Comparison of ENCODE assay signal across 25 mouse cellular contexts in the genomic region with DNA sequence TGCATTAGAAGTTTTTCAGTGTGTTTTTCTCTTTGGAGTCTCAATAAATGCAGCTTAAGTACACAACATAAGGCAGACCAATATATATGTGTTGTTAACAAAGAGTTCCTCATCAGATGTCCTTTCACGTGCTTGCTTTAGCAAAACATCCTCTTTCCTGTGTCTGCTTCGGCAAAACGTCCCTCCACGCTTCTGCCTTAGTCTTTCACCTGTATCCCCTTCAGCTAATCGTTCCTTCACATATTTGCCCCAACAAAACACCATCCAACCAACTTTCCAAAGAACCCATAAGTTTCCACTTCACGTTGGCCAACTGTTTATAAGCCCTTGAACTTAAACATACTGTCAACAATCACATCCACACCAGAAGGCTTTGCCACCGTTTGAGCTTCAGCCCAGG. TPM values are rescaled to one million over a fixed set of nuclear protein-coding genes. Genes with fewer than 3 reads are reported as not detected.
DNase-seq lines count a peak whose midpoint lies in the region; ATAC-seq and TF ChIP-seq lines count a peak whose summit lies in the region.
"Had no signal": no experiment of that assay in that cellular context is flagged by ENCODE, and none has a peak within 500 bp of the region (broad histone marks: within the 10 kb centered on the region; RNA-seq: fewer than 3 reads in every experiment).

No protein-coding gene starts in this region.

- H3K27me3 ChIP-seq in intestine, postnatal 0 days (replicated peaks; ENCODE audit: control insufficient read depth, insufficient read depth, low read length), result no peaks in the 10 kb centered on the region
- H3K27me3 ChIP-seq in cerebellum, adult 2 months (ENCODE audit: control insufficient read depth, insufficient read depth, low read length), result no peaks in the 10 kb centered on the region
- H3K27me3 ChIP-seq: CH12.LX; embryonic facial prominence, embryonic 15.5 days; heart, embryonic 15.5 days; Patski had no signal

- ATAC-seq in intestine, postnatal 0 days, result no peak
- ATAC-seq: forebrain, embryonic 14.5 days; hindbrain, embryonic 16.5 days; Patski had no signal

- no peak overlapping the region for H3K9ac ChIP-seq in intestine, postnatal 0 days (ENCODE audit: low read depth, low read length)
- H3K9ac ChIP-seq: embryonic facial prominence, embryonic 12.5 days; embryonic facial prominence, embryonic 15.5 days; heart, embryonic 12.5 days; heart, embryonic 15.5 days; hindbrain, embryonic 13.5 days had no signal

- peaks cover 10% of the 10 kb centered on the region; the same call in 1 of the 2 replicates for H3K4me1 ChIP-seq in intestine, postnatal 0 days (replicated peaks; ENCODE audit: control insufficient read depth, insufficient read depth, low read length)
- H3K4me1 ChIP-seq in cerebellum, adult 2 months (ENCODE audit: control insufficient read depth, insufficient read depth, low read length), result no peaks in the 10 kb centered on the region

- H3K27ac ChIP-seq in intestine, postnatal 0 days (ENCODE audit: low read depth, low read length), result no peak overlapping the region
- no peak overlapping the region for H3K27ac ChIP-seq in cerebellum, adult 2 months (ENCODE audit: insufficient read depth, low read length)
- H3K27ac ChIP-seq: embryonic facial prominence, embryonic 12.5 days; embryonic facial prominence, embryonic 15.5 days; heart, embryonic 15.5 days; hindbrain, embryonic 10.5 days; hindbrain, embryonic 13.5 days had no signal

- H3K9me3 ChIP-seq in intestine, postnatal 0 days (ENCODE audit: control insufficient read depth), result no peaks in the 10 kb centered on the region
- H3K9me3 ChIP-seq: embryonic facial prominence, embryonic 12.5 days; embryonic facial prominence, embryonic 15.5 days; G1E; heart, embryonic 12.5 days; heart, embryonic 15.5 days; hindbrain, embryonic 10.5 days; hindbrain, embryonic 13.5 days had no signal

- WGBS in intestine, postnatal 0 days, result 68% methylated on average over 7 of the region's 7 CpGs
- 81% methylated on average over 7 of the region's 7 CpGs for WGBS in cerebellum, adult 2 months

- no peak overlapping the region for H3K4me3 ChIP-seq in intestine, postnatal 0 days (ENCODE audit: low read depth, low read length)
- no peak overlapping the region for H3K4me3 ChIP-seq in cerebellum, adult 2 months (replicated peaks; ENCODE audit: insufficient read depth, low read depth, low read length)
- H3K4me3 ChIP-seq: embryonic facial prominence, embryonic 12.5 days; embryonic facial prominence, embryonic 15.5 days; heart, embryonic 12.5 days; heart, embryonic 15.5 days; hindbrain, embryonic 10.5 days; hindbrain, embryonic 13.5 days had no signal

- TF ChIP-seq CTCF in intestine, postnatal 0 days (IDR thresholded peaks at IDR 0.05; ENCODE audit: low read depth), result no peak
- TF ChIP-seq CTCF in cerebellum, adult 2 months (IDR thresholded peaks at IDR 0.05; ENCODE audit: borderline replicate concordance, insufficient read depth, low read depth, low read length), result no peak

- no peak for TF ChIP-seq POLR2A in cerebellum, adult 2 months (IDR thresholded peaks at IDR 0.05; ENCODE audit: borderline replicate concordance, insufficient read depth, low read length)

- H3K36me3 ChIP-seq in intestine, postnatal 0 days (ENCODE audit: control insufficient read depth, insufficient read depth), result no peaks in the 10 kb centered on the region
- H3K36me3 ChIP-seq: embryonic facial prominence, embryonic 12.5 days; embryonic facial prominence, embryonic 15.5 days; G1E; heart, embryonic 12.5 days; heart, embryonic 15.5 days; hindbrain, embryonic 10.5 days; hindbrain, embryonic 13.5 days had no signal

- no peak overlapping the region for H3K4me2 ChIP-seq in intestine, postnatal 0 days (replicated peaks; ENCODE audit: low read depth)
- H3K4me2 ChIP-seq: embryonic facial prominence, embryonic 12.5 days; embryonic facial prominence, embryonic 15.5 days; heart, embryonic 12.5 days; heart, embryonic 15.5 days; hindbrain, embryonic 13.5 days had no signal

- DNase-seq in lung, postnatal 36 days, result peak; percentile 28
- DNase-seq in lung, postnatal 25 days (ENCODE audit: low spot score), result no peak
- peak; percentile 54 to 57 for DNase-seq in spleen, postnatal 36 days (ENCODE audit: low spot score in 2 of 2)
- DNase-seq in spleen, postnatal 14 days (ENCODE audit: low spot score in 2 of 2), result no peak
- DNase-seq in naive thymus-derived CD4-positive, alpha-beta T cell, adult 2 months (ENCODE audit: low read depth), result peak; percentile 26
- DNase-seq in cerebellum, adult 2 months, result no peak
- DNase-seq: adrenal gland, postnatal 14 days; cerebellum, adult 11-12 months; cerebellum, adult 9-11 months; cerebellum, postnatal 25 days; gastrocnemius, postnatal 25 days; heart, postnatal 10 days; heart, postnatal 36 days had no signal

RNA-seq across cellular contexts. Expression of gene Jak1, which starts 31.8 kb away (rescaled TPM):
- polyA plus RNA-seq in intestine, postnatal 0 days (2015; fragmentation: Nextera tagmentation; extraction: Ambion mirVana), result 44.7 and 46.3 TPM in 2 replicates
- polyA plus RNA-seq in cerebellum, adult 2 months (2012; rRNA removed), result 72.2 and 76.8 TPM in 2 replicates

Comparison
In these comparisons a context has a peak if more than half of its experiments do, and no peak if none do; other contexts are left out.
1. DNase-seq: peak in lung, postnatal 36 days (single experiment), spleen, postnatal 36 days (2 of 2) and naive thymus-derived CD4-positive, alpha-beta T cell, adult 2 months (single experiment); none in lung, postnatal 25 days (single experiment), spleen, postnatal 14 days (0 of 2) and cerebellum, adult 2 months (0 of 2).